Mouse (Mus musculus): ENCODE results near the gene Unc119b.
"Not testable (repeated sequence)": the region's sequence is repeated elsewhere in the genome, so short reads cannot be mapped to it uniquely, and the experiment has no call there.

The Unc119b gene

DNA sequence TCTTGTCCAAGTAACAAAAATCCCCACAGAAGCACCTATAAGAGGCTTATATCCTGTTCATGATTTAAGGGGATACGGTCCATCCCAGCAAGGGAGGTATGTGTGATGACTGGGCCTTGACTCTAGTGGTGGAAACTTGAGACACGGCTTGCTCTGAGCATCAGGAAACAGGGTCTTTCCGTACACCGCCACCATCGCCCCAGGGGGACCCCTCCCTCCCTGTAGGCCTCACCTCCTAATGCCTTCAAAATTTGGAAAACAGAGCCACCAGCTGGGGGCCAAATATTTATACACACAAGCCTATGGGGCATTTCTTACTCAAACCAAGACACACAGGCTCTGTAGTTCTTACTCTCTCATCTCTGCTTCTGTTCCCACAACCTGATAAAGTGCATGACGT, 43.0 kb downstream of the Unc119b start:
- DNase-seq (ENCODE audit: low read depth, low spot score): no peak

GRCm38 (mm10) chr5:115091015-115091414, 43.8 kb downstream of the Unc119b start:
- DNase-seq (ENCODE audit: low read depth, low spot score): no peak

DNA sequence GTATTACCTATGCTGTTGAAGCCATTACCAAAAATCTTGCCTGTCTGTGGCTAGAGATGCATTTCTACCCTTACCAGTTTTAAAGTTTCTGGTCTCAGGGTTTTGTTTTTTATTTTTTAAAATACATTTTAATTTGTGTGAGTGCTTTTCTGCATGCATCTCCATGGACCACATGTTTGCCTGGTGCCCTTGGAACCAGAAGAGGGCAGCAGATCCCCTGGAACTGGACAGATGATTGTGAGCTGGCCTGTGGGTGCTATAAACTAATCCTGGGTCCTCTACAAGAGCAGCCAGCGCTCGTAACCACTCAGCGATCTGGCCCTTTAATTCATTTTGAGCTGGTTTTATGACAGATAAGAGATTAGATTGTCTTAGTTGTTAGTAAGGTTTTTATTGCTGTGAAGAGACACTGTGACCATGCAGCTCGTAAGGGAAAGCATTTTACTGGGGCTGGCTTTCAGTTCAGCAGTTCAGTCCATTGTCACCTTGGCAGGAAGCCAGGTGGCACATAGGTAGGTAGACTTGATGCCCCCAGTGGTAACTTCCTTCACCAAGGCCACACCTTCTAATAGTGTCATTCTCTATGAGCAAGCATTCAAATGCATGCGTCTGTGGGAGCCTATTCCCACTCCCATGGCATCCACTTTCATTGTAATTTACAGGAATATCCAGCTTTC, 45.0 kb downstream of the Unc119b start:
- DNase-seq (ENCODE audit: low read depth, low spot score): no peak

DNA sequence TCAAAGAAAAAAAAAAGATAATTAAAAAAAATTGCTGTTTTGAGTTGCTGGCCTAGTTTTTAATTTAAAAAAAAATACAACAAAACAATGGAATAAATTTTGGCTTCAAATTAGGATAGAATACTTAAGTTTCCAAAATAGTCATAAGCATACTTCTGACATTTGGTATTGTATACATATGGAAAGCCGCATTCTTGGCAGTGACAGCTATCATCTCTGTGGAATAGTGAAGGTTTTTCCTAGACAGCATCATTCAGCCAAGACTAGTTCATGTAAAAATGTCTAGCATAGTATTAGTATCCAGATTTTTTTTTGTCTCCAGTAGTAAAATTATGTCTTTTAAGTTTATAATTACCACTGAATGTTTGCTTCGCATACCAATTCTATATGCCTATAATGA, 49.1 kb downstream of the Unc119b start:
- peak; percentile 32 for DNase-seq (ENCODE audit: low read depth, low spot score)

DNA sequence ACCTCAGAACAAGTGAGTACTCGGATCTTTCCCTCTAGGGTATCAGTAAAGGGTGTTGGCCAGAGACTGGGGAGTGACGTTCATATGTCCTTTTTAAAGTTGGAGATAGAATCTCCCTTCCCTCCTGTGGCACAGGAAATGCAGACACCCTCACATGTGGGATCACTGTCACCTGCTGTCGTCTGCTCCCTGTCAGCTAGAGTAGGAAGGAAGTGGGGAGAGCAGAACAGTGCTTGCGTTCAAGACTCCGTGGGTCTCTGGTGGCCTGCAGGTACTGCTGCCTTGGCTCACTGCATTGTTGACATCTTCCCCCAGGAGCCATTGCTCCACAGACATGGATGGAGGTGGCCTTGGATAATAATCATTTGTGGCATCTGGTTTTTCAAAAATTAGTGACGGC, 51.3 kb downstream of the Unc119b start:
- DNase-seq (ENCODE audit: low read depth, low spot score): no peak

- DNase-seq (ENCODE audit: low read depth, low spot score): no peak
These were observed 53.1 kb downstream of the Unc119b start for GRCm38 (mm10) chr5:115081636-115082035.

DNA sequence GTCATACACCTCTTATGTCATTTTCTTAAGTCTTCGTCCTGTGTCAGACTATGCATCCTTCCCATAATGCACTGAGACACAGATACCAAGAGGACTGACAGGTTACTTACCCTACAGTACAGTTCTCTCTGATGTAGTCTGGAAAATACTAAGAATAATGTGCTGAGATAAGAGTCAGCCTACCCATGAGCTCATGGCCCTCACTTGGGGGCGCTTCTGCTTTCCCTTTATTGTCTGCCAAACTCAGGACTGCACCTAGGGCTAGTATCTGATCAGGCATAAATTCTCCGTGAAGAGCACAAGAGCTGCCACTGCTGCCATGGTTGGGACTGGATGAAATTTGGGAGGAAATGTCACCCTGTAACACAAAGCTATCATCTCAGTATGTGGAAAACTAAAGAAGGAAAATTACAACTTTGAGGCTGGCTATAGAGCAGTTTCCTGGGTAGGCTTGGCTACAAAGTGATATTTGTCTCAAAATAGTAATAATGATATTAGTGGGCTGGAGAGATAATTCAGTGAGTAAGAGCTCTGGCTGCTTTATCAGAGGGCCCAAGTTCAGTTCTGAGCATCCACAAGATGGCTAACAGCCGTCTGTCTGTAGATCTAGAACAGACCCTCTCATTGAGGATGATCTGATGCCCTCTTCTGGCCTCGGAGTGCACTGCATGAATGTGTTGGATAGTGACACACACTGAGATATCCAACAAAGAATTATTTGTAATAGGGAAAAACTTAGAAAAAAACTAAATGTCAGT, 58.5 kb downstream of the Unc119b start:
- no peak for DNase-seq (ENCODE audit: low read depth, low spot score)

DNA sequence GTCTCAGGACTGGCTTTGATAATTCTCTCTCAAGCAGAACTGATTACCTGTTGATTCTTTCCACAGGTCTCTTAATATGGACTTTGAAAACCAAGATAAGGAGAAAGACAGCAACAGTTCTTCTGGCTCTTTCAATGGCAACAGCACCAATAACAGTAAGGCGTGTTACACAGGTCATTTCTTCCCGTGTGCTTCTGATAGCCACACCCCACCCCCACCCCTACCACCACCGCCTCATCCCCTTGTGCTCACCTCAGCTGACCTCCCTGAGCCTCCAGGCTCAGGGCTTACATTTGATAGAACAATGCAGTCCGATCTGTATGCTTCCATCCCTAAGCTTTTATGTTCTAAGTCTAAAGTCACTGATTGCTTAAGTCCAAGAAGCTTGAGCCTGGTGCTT, 60.0 kb downstream of the Unc119b start:
- DNase-seq (ENCODE audit: low read depth, low spot score): no peak

DNA sequence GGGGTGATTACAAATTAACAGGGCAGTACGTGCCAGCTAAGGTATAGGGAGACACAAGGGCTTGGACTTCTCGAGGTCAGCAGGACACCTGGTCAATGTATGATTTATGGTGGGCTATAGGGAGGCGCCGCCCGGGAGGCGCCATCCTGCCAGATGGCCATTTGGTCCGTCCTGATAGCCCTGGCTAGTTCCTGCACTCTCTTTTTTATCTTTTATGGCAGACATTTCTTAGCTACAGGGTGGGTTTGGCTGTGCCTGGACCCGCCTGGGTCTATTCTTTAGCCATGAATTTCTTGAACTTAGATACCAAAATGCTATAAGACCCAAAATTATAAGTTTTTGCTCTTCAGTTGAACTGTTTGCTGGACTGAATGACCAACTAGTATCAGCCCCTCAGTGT, 61.5 kb downstream of the Unc119b start:
- DNase-seq (ENCODE audit: low read depth, low spot score): not testable (repeated sequence)
